Mouse (Mus musculus) forelimb bud, embryonic 11.5 days (tissue): Measurements from ENCODE around the gene Elp1.
A peak's percentile ranks its signal among the peaks of the same experiment; 100 is the strongest.

Source experiments
- DNase-seq: peaks from one replicate; pipeline ENCODE4 v3.0.0-alpha.2; 2012; ENCODE audit warnings: low read depth, low spot score

Gene Elp1

DNA sequence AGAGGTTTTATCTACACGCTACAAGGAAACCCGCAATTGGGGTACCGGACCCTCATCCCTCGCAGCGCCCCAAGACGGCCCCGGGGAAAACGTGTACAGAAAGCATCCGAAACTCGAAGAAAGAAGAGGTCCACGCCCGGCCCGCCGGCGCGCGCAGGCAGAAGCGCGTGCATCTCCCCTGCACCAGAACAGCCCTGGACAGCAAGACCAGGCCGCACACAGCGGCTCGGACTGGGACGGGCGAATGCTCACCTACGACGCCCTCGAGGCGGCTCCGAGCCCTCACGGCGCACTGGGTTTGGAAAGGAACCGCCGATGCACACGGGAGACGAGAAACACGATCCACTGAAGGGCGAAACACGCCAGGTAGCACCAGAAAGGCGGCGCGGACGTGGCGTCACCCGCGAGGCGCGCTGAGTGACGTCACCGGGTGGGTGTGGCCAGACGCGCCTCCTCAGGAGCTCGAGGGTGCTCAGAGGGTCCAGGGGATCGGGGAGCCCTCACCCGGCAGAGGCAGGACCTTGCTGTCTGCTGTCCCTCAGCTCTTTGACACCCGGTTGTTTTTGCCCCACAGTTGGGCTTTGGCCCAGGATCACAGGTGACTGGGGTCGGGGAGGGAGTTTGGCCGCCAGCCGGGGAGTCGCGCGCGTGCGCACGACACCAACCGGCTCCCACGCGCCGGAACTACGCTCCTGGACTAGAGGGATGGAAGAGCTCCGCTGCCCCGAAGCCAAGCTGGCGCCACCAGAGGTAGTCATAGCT, at the start of gene Elp1, which contains the start of gene Fam206a:
TSS of gene Elp1 (minus strand) at position 425 of the 762 bp plus-strand sequence.
TSS of gene Fam206a (plus strand) at position 439 of the 762 bp plus-strand sequence.
- DNase-seq, result peak; percentile 92

DNA sequence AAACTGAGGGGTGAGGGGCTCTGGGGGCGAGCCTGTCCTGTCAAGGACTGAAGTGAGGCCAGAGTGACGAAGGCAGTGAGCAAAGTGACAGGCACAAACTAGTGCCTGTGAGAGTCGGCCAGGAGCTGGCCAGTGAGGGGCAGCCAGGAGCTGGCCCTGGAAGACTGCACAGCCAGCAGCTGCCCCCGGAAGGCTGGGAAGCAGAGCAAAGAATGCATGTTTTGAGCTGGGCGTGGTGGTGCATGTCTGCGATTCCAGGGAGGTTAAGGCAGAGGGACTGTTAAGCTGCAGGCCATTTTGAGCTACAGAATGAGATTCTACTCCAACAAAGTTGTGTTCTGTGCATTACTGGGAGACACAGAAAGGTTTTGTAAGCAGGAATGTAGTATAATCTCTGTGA, 48.6 kb upstream of the Elp1 start:
- DNase-seq, result peak; percentile 11

GRCm38 (mm10) chr4:56848044-56848443, 45.9 kb upstream of the Elp1 start:
- DNase-seq, result no peak

DNA sequence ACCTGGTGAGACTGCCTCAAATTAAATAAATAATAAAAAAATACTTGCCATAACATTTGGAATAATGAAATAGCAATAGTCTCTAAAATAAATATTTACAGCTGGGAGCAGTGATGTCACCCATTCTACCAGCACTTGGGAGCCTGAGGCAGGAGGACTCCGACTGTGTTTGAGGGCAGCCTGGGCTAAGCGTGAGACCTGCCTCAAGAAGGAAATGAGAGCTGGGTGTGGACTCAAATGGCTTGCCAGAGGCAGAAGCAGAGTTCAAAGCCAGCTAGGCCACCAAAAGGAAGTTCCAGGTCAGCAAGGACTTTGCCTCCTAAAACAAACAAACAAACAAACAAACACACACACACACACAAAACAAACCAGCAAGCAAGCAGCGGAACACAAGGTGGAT, 45.3 kb upstream of the Elp1 start:
- no peak for DNase-seq

GRCm38 (mm10) chr4:56845896-56846533, 43.9 kb upstream of the Elp1 start:
- DNase-seq, result no peak

GRCm38 (mm10) chr4:56844911-56845310, 42.8 kb upstream of the Elp1 start:
- no peak for DNase-seq

GRCm38 (mm10) chr4:56843963-56844362, 41.8 kb upstream of the Elp1 start:
- DNase-seq, result no peak

DNA sequence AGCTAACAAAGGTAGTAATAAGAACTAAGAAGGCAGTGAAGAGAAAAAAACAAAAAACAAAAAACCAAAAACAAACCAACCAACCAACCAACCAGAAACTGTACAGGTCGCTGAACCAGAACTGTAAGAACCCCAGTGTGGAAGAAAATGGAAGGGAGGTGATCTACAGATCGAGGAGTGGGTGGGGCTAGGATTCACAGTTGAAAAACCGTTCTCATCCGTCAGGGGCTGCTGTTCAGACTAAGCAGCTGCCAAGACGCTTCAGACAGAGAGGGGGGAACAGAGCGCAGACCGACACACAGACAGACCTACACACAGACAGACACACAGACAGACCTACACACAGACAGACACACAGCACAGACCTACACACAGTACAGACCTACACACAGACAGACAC, 40.4 kb upstream of the Elp1 start:
- no peak for DNase-seq

DNA sequence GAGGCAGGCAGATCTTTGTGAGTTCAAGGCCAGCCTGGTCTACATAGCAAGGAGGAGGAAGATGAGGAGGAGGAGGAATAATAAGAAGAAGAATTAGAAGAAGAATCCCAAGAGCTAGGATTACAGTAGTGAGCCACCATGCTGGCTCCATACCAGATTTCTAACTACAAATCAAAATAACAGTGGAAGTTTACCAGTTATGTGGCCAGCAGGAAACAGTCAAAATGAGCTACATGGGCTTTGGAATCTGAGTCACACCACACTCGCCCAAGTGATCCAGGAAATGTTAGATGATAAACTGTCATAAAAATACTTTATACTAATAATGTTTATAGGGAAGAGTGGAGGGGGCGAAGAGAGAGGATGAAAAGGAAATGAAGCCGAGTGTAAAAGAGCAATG, 38.2 kb upstream of the Elp1 start:
- DNase-seq, result no peak

- no peak for DNase-seq
Measured at GRCm38 (mm10) chr4:56837661-56838060, 35.5 kb upstream of the Elp1 start.

- DNase-seq, result no peak
Measured at GRCm38 (mm10) chr4:56831998-56832397, 29.9 kb upstream of the Elp1 start.

DNA sequence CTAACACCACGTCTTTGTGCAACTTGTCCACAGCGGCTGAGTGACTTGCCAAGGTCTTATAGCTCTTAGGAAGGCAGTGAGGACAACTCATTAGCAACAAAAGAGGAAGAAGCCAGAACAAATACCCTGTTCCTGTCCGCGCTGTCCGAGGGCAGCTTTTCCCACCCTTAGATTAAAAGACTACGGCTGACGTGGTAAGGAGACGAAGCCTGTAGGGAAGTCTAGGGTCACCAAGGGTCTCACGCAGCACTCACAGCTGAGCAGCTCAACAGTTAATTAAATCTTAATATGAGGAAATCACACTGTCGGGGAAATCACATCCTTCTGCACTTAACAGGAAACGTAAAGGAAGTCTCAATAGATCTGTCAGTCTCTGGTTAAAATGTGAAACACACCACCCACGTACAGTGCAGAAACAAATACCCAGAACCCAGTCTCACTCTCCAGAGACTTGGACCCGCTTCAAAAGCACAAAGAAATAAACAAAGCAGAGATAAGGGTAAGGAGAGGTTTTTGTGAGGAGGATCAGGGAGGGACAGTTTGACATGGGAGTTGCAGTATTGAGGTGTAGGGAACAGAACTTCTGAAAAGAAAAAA, 29.0 kb upstream of the Elp1 start:
- no peak for DNase-seq

DNA sequence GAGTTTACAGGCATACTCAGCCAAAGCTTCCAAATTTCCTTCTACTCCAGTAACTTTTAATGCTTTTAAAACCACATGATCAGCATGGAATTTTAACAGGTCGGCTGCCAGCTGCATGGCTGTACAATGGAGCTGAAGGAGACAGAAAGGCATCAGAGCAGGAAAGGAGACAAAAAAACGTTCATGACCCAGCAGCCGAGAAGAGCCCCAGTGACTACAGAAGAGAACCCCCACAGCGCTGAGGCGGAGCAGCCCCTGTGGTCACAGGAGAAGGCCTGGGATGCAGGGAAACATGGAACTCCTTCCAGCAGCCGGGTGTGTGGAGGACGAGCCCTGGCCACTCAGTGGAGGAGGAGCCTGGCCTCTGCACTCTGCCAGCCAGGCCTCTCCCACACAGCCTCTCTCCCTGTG, 27.4 kb upstream of the Elp1 start:
- DNase-seq, result no peak

GRCm38 (mm10) chr4:56828932-56829331, 26.8 kb upstream of the Elp1 start:
- no peak for DNase-seq

GRCm38 (mm10) chr4:56824231-56824630, 22.1 kb upstream of the Elp1 start:
- DNase-seq, result no peak

- DNase-seq, result no peak
Measured at GRCm38 (mm10) chr4:56820017-56820550, 18.0 kb upstream of the Elp1 start.

- peak; percentile 55 for DNase-seq
Measured at GRCm38 (mm10) chr4:56815131-56815530, 13.0 kb upstream of the Elp1 start.

- no peak for DNase-seq
Measured at GRCm38 (mm10) chr4:56812096-56812495, 10.0 kb upstream of the Elp1 start.

GRCm38 (mm10) chr4:56811642-56812041, 9.5 kb upstream of the Elp1 start:
- no peak for DNase-seq

GRCm38 (mm10) chr4:56809050-56809449, 6.9 kb upstream of the Elp1 start:
- DNase-seq, result no peak

DNA sequence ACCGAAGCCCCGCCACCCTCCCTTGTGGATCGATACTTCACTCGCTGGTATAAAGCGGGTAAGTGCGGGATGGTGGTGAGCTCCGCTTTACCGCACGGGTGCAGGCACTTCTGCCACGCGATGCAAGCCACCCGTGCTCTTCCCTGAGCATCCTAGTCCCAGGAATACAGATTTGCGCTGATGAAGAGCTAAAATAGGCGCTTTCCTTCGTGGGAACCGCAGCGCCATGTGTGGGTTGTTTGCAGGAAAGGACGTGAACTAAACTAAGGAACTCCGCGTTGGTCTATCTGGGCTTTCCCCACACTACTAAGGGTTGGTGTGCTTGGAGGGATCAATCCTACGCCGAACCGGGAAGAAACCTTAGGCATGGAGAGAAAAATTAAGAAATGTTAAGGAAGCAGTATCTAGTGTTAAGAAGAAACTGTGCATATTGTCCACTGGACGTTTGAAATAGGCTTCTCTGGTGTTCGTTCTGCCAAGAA, 579 bp upstream of the Elp1 start:
- DNase-seq, result no peak

DNA sequence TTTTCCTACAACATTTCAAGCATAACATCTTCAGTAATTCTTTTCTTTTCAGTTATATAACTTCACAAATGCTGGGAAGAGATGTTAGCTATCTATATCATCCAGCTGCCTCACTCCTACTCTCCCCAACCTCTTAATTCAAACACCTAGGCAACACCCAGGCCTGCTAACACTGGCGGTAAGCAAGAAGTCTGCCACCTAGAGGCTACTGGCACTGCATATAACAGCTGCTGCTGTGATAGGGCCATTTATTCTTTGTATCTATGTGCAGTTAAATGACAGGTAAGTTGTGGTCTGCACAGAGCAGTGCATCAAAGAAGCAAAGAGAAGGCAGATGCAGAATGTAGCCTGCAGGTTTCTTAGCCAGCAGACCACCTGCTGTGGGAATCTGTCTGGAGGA, 10.8 kb downstream of the Elp1 start:
- no peak for DNase-seq
